Mouse (Mus musculus) spleen, adult 18-20 months (tissue): ENCODE data around the gene Gm10490.
A peak's percentile ranks its signal among the peaks of the same experiment; 100 is the strongest.
"Not testable (repeated sequence)": the region's sequence is repeated elsewhere in the genome, so short reads cannot be mapped to it uniquely, and the experiment has no call there.

Experiments used
- DNase-seq, 2 experiments: peaks; one replicate each; pipeline ENCODE4 v3.0.0; 2022; ENCODE audit warnings: mixed read lengths in 2 of 2

Gene Gm10490

GRCm38 (mm10) chrX:7909242-7909641 is at the start of gene Gm10490:
Gene Gm10490, plus strand, starts transcription at chrX:7909542.
- DNase-seq = not testable (repeated sequence)

DNA sequence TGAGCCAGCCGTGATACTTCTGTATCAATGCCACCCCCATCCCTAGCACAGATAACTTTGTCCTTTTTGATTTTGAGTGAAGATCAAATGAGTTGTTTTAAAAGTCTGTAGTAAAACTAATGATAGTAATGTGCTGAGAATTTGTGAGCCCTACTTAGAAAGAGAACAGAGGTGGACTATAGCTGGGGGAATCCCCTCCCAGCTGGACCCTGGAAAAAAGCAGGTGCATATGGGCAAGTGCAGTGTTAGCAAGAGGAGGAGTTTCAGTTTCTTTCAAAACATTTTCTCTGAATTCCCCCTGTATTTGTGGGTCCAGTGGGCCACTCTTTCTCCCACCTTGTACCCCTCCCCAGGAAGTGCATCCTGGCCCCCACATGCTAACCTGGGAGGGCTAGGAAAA is 46.2 kb upstream of the Gm10490 start:
- DNase-seq = no peak

DNA sequence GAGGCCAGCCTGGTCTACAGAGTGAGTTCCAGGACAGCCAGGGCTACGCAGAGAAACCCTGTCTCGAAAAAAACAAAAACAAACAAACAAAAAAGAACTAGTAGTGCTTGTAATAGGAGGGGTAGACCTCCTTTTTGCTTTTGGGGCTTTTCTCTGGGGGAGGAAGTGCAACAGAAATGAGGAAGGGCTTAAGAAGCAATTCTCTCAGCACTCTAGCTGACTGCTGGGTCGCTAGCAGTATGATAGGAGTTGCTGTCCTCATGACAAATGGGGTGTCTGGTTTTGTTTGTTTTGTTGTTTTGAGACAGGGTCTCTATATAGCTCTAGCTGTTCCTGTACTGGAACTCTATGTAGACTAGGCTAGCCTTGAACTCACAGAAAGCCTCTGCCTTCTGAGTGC is 44.8 kb upstream of the Gm10490 start:
- no peak for DNase-seq

- DNase-seq = no peak
Observed at GRCm38 (mm10) chrX:7865343-7865742, 44.0 kb upstream of the Gm10490 start.

DNA sequence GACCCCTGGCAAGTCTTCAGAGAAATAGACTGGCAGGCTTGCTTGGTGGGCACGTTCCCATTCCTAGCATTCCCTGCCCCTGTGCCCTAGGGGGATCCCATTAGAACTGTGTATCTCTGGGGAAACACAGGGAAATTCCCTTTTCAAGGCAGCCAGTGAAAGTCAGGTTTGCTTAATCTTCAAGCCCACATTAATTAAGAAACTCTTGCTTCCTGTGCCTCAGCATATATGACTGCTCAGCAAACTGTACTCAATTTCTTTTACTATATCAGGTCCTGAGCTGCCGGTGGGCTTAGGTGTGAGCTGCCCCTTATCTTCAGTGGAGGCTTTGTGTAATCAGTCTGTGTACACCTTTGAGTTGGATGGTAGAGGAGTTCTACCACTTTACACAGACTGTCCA is 43.6 kb upstream of the Gm10490 start:
- no peak for DNase-seq

DNA sequence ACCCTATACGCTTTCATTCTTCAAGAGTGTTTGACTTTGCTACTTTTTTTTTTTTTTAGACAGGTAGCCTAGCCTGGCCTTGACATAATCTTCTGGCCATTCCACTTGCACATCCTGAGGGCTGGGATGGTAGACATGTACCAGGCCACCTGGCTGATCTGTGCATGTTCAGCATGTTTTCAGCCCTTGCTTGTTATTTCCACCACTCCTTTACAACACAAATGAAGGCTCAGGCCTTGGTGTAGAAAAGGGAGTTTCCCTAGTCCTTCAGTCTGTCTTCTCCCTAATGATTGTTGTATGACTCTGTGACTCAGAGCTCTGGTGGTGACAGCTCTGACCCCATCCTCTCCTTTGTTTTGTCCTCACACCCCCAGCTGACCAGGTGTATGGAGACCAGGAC is 42.2 kb upstream of the Gm10490 start:
- no peak for DNase-seq

DNA sequence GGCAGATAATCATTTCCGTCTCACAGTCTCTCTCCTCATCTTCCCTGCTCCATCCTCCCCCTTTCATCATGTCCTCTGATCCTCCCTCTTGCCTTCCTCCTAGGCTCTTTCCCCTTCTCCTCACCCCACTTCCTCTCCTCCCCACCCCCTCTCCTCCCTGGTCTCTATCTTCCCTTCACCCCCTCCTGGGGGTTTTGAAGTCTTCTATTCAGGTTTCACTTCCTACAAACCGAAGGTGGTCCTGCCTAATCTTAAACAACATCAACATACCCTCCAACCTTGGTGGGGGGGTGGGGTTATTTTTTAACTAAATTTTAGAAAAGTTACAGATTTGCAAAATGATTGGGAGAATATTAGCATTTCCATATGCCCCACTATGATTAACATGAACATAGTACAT is 40.8 kb upstream of the Gm10490 start:
- DNase-seq = no peak

- DNase-seq = no peak
Observed at GRCm38 (mm10) chrX:7869826-7870225, 39.5 kb upstream of the Gm10490 start.

DNA sequence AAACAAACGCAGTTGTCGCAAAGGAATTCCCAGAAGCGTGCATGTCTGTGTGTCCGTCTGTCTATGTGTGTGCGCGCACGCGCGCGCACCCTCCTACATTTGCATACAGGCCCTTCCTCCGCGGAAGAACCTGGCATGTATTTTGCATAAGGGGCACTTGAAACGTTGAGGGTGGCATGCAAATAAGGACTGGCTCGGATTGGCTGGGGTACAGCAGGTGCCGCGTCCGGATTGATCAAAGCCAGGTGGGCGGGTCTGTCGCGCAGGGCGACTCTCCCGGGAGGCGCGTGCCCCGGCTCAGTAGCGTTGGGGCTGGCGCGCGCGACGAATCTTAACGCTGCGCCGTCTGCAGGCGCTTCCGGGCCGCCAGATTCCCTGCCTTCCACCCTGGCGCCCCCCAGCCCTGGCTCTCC is 31.3 kb upstream of the Gm10490 start, which contains the start of gene Pim2:
Gene Pim2 (plus strand): TSS at position 256 of the 413 bp plus-strand sequence.
- peak; percentile 76 to 81 for DNase-seq

GRCm38 (mm10) chrX:7878495-7878894 is 30.8 kb upstream of the Gm10490 start:
- DNase-seq = peak in 1 of 2 experiments; percentile 25

DNA sequence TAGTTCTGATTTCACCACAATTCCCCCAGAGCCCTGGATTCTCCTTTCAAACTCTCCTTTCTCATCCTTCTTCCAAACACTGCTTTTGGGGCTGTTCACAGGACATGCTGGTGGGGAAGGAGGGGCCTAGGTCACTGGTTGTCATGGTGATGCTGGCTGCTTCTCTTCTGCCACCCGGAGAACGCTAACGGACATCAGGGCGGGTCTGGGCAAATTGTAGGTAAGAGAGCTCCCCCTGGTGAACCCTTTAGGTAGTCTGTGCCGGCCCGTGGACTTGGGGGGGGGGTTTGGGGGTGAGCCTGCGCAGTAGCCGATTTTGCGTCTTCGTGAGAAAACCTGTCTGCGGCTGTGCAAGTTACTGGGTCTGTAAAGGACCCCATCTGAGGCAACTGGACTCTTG is 29.5 kb upstream of the Gm10490 start:
- peak; percentile 51 to 60 for DNase-seq

DNA sequence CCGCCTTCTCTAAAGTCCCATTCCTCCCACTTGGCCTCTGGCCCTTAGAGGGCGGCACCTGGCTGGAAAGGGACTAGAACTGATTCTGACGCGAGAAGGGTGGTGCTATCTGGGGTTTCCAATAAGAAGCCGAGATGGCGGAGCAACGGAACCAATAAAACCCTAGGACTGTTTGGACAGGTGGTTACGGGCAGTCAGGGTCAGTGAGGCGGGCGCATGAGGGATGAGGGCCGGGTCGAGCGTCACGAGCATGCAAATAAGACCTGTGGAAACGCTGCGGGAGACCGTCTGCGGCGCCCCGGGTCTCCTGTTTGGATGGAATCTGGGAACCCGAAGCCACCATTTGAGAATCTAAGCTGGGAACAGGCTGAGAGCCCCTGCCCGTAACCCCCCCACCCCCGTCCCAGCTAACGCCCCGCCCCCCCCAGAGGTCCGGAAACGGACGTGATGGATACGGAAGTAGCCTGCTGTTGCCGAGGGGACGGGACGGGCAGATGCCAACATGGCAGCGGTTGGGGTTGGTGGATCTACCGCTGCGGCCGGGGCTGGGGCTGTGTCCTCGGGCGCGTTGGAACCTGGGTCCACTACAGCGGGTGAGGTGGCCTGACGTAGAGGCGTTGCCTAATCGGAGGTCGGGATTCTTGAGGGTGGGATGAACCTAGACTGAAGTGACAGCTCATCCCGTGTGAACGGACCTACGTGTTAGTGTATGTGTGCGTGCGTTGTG is 25.3 kb upstream of the Gm10490 start, which contains the start of gene Slc35a2:
Gene Slc35a2 (plus strand): TSS at position 188 of the 727 bp plus-strand sequence.
- DNase-seq = peak; percentile 57 to 68

- DNase-seq = peak; percentile 17 to 20
Observed at GRCm38 (mm10) chrX:7898211-7898610, 11.1 kb upstream of the Gm10490 start.

DNA sequence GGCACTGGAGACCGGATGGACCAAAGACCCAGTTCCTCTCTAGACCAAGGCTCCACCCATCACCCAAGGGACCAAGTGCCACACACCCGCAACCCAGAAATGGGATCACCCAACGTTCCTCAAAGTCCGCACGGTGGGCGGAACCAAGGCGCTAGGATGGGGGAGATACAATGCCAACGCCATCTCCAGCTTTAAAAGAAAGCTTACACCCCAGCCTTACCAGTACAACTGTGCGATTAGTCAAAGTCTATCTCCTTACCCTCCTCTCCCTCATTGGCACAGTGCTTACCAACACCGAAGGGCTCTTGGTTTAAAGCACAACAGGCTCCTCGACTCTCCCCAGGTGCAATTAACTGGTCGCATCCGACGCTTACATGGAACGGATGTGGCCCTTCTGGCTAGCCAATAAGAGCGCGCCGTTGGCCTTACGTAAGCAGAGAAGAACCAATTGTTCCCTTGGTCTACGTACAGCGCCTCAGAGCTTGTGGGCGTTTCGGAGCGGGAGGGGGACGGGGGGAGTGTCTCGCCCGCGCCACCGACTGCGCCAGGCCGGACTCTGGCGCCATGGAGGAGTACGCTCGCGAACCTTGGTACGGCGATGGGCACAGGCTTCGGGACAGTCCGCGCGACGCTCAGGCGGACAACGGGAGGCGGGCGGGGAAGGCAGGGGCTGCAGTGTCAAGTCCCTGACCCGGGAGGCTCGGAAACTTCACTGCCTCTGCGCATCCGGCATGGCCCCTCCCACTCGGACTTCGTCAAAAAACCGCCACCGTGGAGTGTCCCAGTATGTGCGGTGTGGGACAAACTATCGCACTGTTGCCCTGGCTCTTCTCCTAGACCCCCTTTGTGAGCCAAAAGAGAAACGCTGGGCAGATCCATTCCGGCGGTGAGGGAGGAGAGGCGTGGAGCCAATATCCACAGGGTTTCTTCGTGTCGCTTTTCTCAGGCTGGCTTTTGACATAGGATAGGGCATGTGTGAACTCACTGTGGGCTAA is 10.2 kb upstream of the Gm10490 start, which contains the start of the genes Pqbp1 and Timm17b:
Gene Pqbp1 (minus strand): TSS at position 390 of the 995 bp plus-strand sequence.
Gene Timm17b (plus strand): TSS at position 478 of the 995 bp plus-strand sequence.
- peak; percentile 74 to 78 for DNase-seq

DNA sequence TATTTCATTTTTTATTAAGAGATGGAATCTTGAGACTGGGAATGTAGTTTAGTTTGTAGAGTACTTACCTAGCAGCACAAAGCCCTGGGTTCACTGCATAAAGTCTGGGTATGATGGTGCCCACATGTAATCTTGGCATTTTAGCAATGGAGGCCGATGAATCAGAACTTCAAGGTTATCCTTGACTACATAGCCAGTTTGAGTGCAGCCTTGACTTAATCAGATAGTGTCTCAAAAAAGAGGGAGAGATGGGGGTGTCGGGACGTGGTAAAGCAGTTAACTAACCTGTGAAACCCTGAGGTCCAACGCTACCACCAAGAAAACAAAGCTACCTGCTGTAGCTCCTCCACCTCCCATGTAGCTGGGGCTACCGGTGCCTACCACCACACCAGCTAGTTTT is 4.9 kb upstream of the Gm10490 start:
- no peak for DNase-seq

GRCm38 (mm10) chrX:7907735-7908134 is 1.6 kb upstream of the Gm10490 start, which contains the start of gene Gm10491:
Gene Gm10491, minus strand, starts transcription at chrX:7907835.
- no peak for DNase-seq

DNA sequence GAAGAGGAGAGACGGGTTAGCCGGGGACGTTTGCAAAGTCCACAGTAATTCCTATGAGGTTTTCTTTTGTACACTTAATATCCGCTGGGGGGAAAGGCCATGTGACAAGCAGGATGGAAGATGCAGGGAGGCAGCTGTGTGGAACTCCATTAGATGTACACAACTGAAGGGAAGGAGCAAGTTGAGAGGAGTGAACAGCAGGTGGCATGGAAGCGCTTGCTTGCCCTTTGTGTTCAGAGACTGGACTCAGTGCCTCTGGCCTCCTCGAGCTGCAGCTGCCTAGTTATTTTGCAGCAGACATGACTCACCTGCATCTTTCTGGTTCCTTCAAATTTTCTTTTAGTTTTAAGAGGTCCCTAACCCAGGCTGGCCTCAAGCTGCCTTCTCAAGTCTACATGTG is 1.1 kb downstream of the Gm10490 start:
- DNase-seq = no peak

DNA sequence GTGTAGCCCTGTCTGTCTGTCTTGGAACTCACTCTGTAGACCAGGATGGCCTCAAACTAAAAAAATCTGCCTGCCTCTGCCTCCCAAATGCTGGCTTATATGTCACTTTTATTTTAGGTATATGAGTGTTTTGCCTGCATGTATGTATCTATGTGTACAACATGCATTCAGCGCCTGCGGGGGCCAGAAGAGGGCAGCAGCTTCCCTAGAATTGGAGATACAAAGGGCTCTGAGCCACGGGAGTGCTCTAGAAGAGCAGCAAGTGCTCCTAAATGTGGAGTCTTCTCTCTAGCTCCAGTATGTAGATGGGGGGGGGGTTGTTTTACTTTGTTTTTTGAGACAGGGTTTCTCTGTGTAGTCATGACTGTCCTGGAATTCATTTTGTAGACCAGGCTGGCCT is 6.3 kb downstream of the Gm10490 start:
- peak; percentile 7 to 20 for DNase-seq

DNA sequence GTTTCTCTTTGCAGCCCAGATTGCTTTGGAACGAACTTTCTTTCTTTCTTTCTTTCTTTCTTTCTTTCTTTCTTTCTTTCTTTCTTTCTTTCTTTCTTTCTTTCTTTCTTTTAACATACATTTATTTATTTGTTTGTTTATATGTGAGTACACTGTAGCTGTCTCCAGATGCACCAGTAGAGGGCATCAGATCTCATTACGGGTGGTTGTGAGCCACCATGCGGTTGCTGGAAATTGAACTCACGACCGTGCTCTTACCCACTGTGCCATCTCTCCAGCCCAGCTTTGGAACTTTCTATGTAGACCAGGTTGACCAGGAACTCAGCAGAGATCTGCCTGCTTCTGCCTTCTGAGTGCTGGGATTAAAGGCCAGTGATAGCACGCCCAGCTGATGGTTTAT is 8.6 kb downstream of the Gm10490 start:
- not testable (repeated sequence) for DNase-seq

DNA sequence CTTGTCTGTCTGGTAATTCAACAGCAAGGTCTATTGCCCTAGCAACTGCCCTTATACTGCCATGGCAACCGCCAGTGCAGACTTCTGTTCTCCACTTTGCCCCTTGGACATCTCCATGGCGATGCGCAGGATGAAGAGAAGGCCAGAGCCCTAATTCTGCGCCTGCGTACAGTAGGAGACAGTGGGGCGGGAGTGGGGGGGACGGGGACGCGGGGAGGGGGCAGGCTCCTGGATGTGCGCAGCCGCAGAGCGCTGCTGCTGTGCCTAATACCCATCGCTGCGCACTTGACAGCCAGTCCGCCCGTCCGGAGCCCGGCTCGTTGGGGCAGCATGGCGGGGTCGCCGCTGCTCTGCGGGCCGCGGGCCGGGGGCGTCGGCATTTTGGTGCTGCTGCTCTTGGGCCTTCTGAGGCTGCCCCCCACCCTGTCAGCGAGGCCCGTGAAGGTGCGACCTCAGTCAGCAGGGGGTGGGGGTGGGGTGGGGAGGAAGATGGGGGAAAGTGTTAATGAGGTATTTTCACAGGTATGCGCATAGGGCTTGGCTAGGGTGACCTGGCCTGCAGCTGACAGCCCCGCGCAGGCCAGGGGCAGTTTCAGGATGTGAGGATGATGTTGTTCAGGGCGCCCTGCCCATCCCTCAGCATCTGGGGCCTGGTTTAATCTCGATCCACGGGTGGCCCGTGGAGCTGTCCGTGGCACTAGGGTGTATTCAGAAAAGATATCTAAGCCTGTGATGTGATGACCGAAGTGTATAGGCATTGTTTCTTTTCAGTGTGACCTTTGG is 10.4 kb downstream of the Gm10490 start, which contains the start of gene Pcsk1n:
Gene Pcsk1n (plus strand): TSS at position 222 of the 783 bp plus-strand sequence.
- DNase-seq = no peak

DNA sequence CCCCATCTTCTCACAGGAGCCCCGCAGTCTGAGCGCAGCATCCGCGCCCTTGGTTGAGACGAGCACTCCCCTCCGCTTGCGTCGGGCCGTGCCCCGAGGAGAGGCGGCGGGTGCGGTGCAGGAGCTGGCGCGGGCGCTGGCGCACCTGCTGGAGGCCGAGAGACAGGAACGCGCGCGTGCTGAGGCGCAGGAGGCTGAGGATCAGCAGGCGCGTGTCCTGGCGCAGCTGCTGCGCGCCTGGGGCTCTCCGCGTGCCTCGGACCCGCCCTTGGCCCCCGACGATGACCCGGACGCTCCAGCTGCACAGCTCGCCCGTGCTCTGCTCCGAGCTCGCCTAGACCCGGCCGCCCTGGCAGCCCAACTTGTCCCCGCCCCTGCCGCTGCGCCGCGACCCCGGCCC is 12.7 kb downstream of the Gm10490 start:
- no peak for DNase-seq

GRCm38 (mm10) chrX:7926266-7926665 is 16.9 kb downstream of the Gm10490 start:
- no peak for DNase-seq
